Mouse (Mus musculus) cerebellum, adult (tissue): ENCODE data around the gene Cyb561d1.
A peak's percentile ranks its signal among the peaks of the same experiment; 100 is the strongest.

ENCODE experiments used
- ATAC-seq: cut with Nextera tagmentation; 2 replicates; pipeline ENCODE4 v1.9.2; 2017; ENCODE audit warnings: mild to moderate bottlenecking, moderate library complexity, mixed read lengths; ENCODE audit not compliant: insufficient number of reproducible peaks, low FRiP score, low TSS enrichment

Cyb561d1 gene

GRCm38 (mm10) chr3:108204470-108204869 is 3.5 kb upstream of the Cyb561d1 start:
- ATAC-seq = no peak

- 0 out of 2 replicates have a peak, but pooled peaks have one; percentile 15 for ATAC-seq
Measured at GRCm38 (mm10) chr3:108203621-108204325, 2.8 kb upstream of the Cyb561d1 start.

GRCm38 (mm10) chr3:108203212-108203611 is 2.2 kb upstream of the Cyb561d1 start:
- ATAC-seq = no peak

- ATAC-seq = no peak
Measured at GRCm38 (mm10) chr3:108202506-108202905, 1.5 kb upstream of the Cyb561d1 start.

GRCm38 (mm10) chr3:108199231-108199630 is 1.8 kb downstream of the Cyb561d1 start:
- ATAC-seq = no peak

GRCm38 (mm10) chr3:108197066-108197497 is 3.9 kb downstream of the Cyb561d1 start:
- ATAC-seq = 0 out of 2 replicates have a peak, but pooled peaks have one; percentile 5

- no peak for ATAC-seq
Measured at GRCm38 (mm10) chr3:108195941-108196590, 4.9 kb downstream of the Cyb561d1 start.

GRCm38 (mm10) chr3:108195287-108195686 is 5.7 kb downstream of the Cyb561d1 start:
- no peak for ATAC-seq

GRCm38 (mm10) chr3:108193686-108194085 is 7.3 kb downstream of the Cyb561d1 start:
- ATAC-seq = no peak

GRCm38 (mm10) chr3:108189897-108190296 is 11.1 kb downstream of the Cyb561d1 start:
- no peak for ATAC-seq

GRCm38 (mm10) chr3:108188716-108189490 is 12.1 kb downstream of the Cyb561d1 start:
- no peak for ATAC-seq

- no peak for ATAC-seq
Measured at GRCm38 (mm10) chr3:108187111-108187795, 13.8 kb downstream of the Cyb561d1 start.

- ATAC-seq = peak; percentile 59
Measured at GRCm38 (mm10) chr3:108186098-108187047, 14.6 kb downstream of the Cyb561d1 start, which contains the start of gene Amigo1. TSS of gene Amigo1 (plus strand) at chr3:108186335.

GRCm38 (mm10) chr3:108185460-108186097 is 15.4 kb downstream of the Cyb561d1 start:
- ATAC-seq = no peak

- ATAC-seq = no peak
Measured at GRCm38 (mm10) chr3:108184742-108185141, 16.3 kb downstream of the Cyb561d1 start.

GRCm38 (mm10) chr3:108180514-108180913 is 20.5 kb downstream of the Cyb561d1 start:
- no peak for ATAC-seq

GRCm38 (mm10) chr3:108178756-108179715 is 22.0 kb downstream of the Cyb561d1 start:
- ATAC-seq = no peak
